In the genomic region with DNA sequence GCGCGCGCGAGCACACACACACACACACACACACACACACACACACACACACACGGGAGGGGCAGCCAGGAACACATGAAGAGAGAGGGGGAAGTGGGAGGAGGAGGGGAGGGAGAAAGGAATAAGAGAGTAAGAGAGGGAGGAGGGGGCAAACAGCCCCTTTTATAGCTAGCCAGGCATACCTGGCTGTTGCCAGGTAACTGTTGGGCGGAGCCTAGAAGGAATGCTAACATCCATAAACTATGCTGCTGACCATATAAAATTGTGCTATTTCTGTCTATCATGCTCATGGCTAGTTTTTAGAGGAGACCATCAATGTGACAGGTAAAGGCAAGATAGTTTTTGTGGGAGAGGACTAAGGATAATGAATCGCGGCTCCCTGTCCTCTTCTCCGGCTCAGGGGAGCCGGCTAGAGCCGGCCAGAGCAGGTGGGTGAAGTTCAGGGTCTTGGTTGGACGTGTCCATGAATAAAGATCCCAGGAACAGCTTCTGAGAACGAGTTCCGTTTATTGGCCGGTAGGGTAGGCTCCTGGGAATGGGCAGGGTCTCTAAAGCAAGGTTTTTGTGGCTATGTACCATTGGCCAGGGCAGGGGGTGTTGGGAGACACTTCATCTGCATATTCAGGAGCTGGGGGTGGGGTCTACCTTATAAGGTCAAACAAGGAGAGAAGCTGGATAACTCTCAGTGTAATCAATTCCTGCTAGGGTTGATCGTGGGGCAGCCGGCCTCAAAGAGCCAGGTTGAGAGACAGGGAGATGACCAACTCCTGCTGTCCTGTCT, we compare ENCODE assay signal across 10 mouse cellular contexts. TPM values are rescaled to one million over a fixed set of nuclear protein-coding genes. Genes with fewer than 3 reads are reported as not detected.
A peak's percentile ranks its signal among the peaks of the same experiment; 100 is the strongest.
DNase-seq lines count a peak whose midpoint lies in the region; ATAC-seq and TF ChIP-seq lines count a peak whose summit lies in the region.
"Had no signal": no experiment of that assay in that cellular context is flagged by ENCODE, and none has a peak within 500 bp of the region (broad histone marks: within the 10 kb centered on the region; RNA-seq: fewer than 3 reads in every experiment).

No protein-coding gene starts in this region.

- no peak overlapping the region for H3K27ac ChIP-seq in forebrain, embryonic 15.5 days (replicated peaks)
- H3K27ac ChIP-seq in liver, adult 2 months (replicated peaks; ENCODE audit: insufficient read depth, low read depth, low read length) = no peak overlapping the region
- H3K27ac ChIP-seq in stomach, embryonic 16.5 days (ENCODE audit: low read length) = no peak overlapping the region

- no peak overlapping the region for H3K9ac ChIP-seq in forebrain, embryonic 15.5 days (replicated peaks)
- H3K9ac ChIP-seq in liver, adult 2 months (ENCODE audit: low read depth, low read length) = no peak overlapping the region
- H3K9ac ChIP-seq in stomach, embryonic 16.5 days (ENCODE audit: low read length) = no peak overlapping the region

- no peaks in the 10 kb centered on the region for H3K36me3 ChIP-seq in forebrain, embryonic 15.5 days
- no peaks in the 10 kb centered on the region for H3K36me3 ChIP-seq in liver, adult 2 months (ENCODE audit: control insufficient read depth, insufficient read depth, low read length)
- no peaks in the 10 kb centered on the region for H3K36me3 ChIP-seq in stomach, embryonic 16.5 days (ENCODE audit: control insufficient read depth, insufficient read depth, low read length)

- no peaks in the 10 kb centered on the region for H3K27me3 ChIP-seq in forebrain, embryonic 15.5 days
- H3K27me3 ChIP-seq in liver, adult 2 months (ENCODE audit: control insufficient read depth, insufficient read depth, low read length) = no peaks in the 10 kb centered on the region
- no peaks in the 10 kb centered on the region for H3K27me3 ChIP-seq in stomach, embryonic 16.5 days (ENCODE audit: control insufficient read depth, insufficient read depth, low read length)

- ATAC-seq in forebrain, embryonic 15.5 days (replicated peaks) = no peak
- no peak for ATAC-seq in stomach, embryonic 16.5 days (ENCODE audit: insufficient read depth, low FRiP score)

- no peaks in the 10 kb centered on the region for H3K79me2 ChIP-seq in liver, adult 2 months (ENCODE audit: control insufficient read depth, insufficient read depth, low read length)

- TF ChIP-seq CTCF in liver, adult 2 months (IDR thresholded peaks at IDR 0.05; ENCODE audit: low read depth, low read length) = no peak

- H3K4me1 ChIP-seq in forebrain, embryonic 15.5 days = 0 out of 2 replicates have a peak, but pooled peaks cover 3% of the 10 kb centered on the region
- peaks cover 5% of the 10 kb centered on the region for H3K4me1 ChIP-seq in liver, adult 2 months (ENCODE audit: control insufficient read depth, insufficient read depth, low read length)
- H3K4me1 ChIP-seq in stomach, embryonic 16.5 days (ENCODE audit: control insufficient read depth, insufficient read depth, low read length) = no peaks in the 10 kb centered on the region; the same call in 1 of the 2 replicates

- TF ChIP-seq POLR2A in liver, adult 2 months (IDR thresholded peaks at IDR 0.05; ENCODE audit: extremely low read depth, insufficient read depth, low read length) = no peak

- WGBS in forebrain, embryonic 15.5 days = 28% methylated on average over 17 of the region's 17 CpGs
- 31% methylated on average over 16 of the region's 17 CpGs for WGBS in liver, adult 2 months
- WGBS in stomach, embryonic 16.5 days = 21% methylated on average over 16 of the region's 17 CpGs

- H3K9me3 ChIP-seq in forebrain, embryonic 15.5 days = no peaks in the 10 kb centered on the region
- H3K9me3 ChIP-seq in stomach, embryonic 16.5 days (replicated peaks; ENCODE audit: control insufficient read depth, low read length) = no peaks in the 10 kb centered on the region

- 0 out of 2 replicates have a peak overlapping the region, but pooled peaks have one; percentile 9 for H3K4me2 ChIP-seq in forebrain, embryonic 15.5 days (replicated peaks)
- H3K4me2 ChIP-seq in stomach, embryonic 16.5 days (ENCODE audit: low read depth, low read length) = peak overlapping the region; percentile 32

- H3K4me3 ChIP-seq in forebrain, embryonic 15.5 days = no peak overlapping the region
- H3K4me3 ChIP-seq in liver, adult 2 months (ENCODE audit: insufficient read depth, low read depth, low read length) = no peak overlapping the region
- H3K4me3 ChIP-seq in stomach, embryonic 16.5 days (replicated peaks; ENCODE audit: low read length) = peak overlapping the region; percentile 16

- peak; percentile 32 for DNase-seq in retina, postnatal 1 day
- no peak for DNase-seq in retina, embryonic 14.5 days (ENCODE audit: low spot score)
- peak; percentile 44 for DNase-seq in liver, adult 2 months (ENCODE audit: extremely low read depth, low read depth, low spot score)
- no peak for DNase-seq in spleen, postnatal 14 days (ENCODE audit: low spot score in 2 of 2)
- DNase-seq in gastrocnemius, adult 18-20 months (ENCODE audit: low spot score) = no peak
- no peak for DNase-seq in MN1 (ENCODE audit: low spot score)
- DNase-seq: layer of hippocampus, postnatal 36 days; right cerebral cortex, postnatal 25 days had no signal

RNA-seq across cellular contexts. Expression of a gene that starts 34.7 kb away (rescaled TPM):
- polyA plus RNA-seq in forebrain, embryonic 15.5 days (2015; fragmentation: Nextera tagmentation; extraction: Ambion mirVana) = 16.3 and 17.5 TPM in 2 replicates
- total RNA-seq in liver, adult 2 months (2014; rRNA removed) = 8.6 and 12.7 TPM in 2 replicates
- polyA plus RNA-seq in liver, adult 2 months (2012; rRNA removed) = 4.6 and 5.7 TPM in 2 replicates
- polyA plus RNA-seq in stomach, embryonic 16.5 days (2015; fragmentation: Nextera tagmentation; extraction: Ambion mirVana) = 24.7 and 25.8 TPM in 2 replicates
- 1 to 10 TPM; 4.1 to 5.1 TPM for total RNA-seq in gastrocnemius, adult 18-20 months (2021)

RNA-seq across cellular contexts. Expression of a gene that starts 57.5 kb away (rescaled TPM):
- polyA plus RNA-seq in forebrain, embryonic 15.5 days (2015; fragmentation: Nextera tagmentation; extraction: Ambion mirVana) = 13.8 and 15.7 TPM in 2 replicates
- 18.4 and 21.7 TPM in 2 replicates for total RNA-seq in liver, adult 2 months (2014; rRNA removed)
- 10.6 and 10.9 TPM in 2 replicates for polyA plus RNA-seq in liver, adult 2 months (2012; rRNA removed)
- polyA plus RNA-seq in stomach, embryonic 16.5 days (2015; fragmentation: Nextera tagmentation; extraction: Ambion mirVana) = 11.6 and 12.4 TPM in 2 replicates
- total RNA-seq in gastrocnemius, adult 18-20 months (2021) = 1 to 10 TPM; 8.8 to 9.7 TPM

Comparison
In these comparisons a context has a peak if more than half of its experiments do, and no peak if none do; other contexts are left out.
1. DNase-seq: peak in retina, postnatal 1 day (single experiment) and liver, adult 2 months (single experiment); none in retina, embryonic 14.5 days (single experiment), spleen, postnatal 14 days (0 of 2), gastrocnemius, adult 18-20 months (single experiment) and MN1 (single experiment).